Mouse (Mus musculus) cerebellum, adult 2 months (tissue): ENCODE data around the gene Cyp2c66. TPM values are rescaled to one million over a fixed set of nuclear protein-coding genes. Genes with fewer than 3 reads are reported as not detected.
"Not testable (repeated sequence)": the region's sequence is repeated elsewhere in the genome, so short reads cannot be mapped to it uniquely, and the experiment has no call there.

ENCODE experiments used
- DNase-seq, 2 experiments: peaks; one replicate each; pipeline ENCODE4 v3.0.0; 2021
- H3K27ac ChIP-seq: fragments of 200-500 bp; 2 replicates; pipeline ENCODE4 v1.5.1; 2012; ENCODE audit warnings: low read length, control low read depth, inconsistent platforms; ENCODE audit not compliant: insufficient read depth
- H3K27me3 ChIP-seq: fragments of 200-500 bp; 2 replicates; pipeline ENCODE4 v1.6.1; 2012; ENCODE audit warnings: inconsistent platforms, mild to moderate bottlenecking, low read length, moderate library complexity; ENCODE audit not compliant: control insufficient read depth, insufficient read depth
- H3K4me1 ChIP-seq: fragments of 200-500 bp; 2 replicates; pipeline ENCODE4 v1.6.1; 2011; ENCODE audit warnings: low read length; ENCODE audit not compliant: control insufficient read depth, insufficient read depth
- H3K4me3 ChIP-seq: fragments of 200-500 bp; replicated peaks from 2 replicates; pipeline ENCODE3; 2011; ENCODE audit warnings: mild to moderate bottlenecking, low read depth, low read length, control low read depth; ENCODE audit not compliant: insufficient read depth
- CTCF ChIP-seq: fragments of 200-500 bp; IDR thresholded peaks from 2 replicates; pipeline ENCODE4 v1.5.1; 2011; ENCODE audit warnings: low read depth, mild to moderate bottlenecking, control low read depth, low read length, moderate library complexity, borderline replicate concordance; ENCODE audit not compliant: insufficient read depth
- POLR2A ChIP-seq: fragments of 200-500 bp; IDR thresholded peaks from 2 replicates; pipeline ENCODE4 v1.6.1; 2011; ENCODE audit warnings: low read length, control low read depth, borderline replicate concordance; ENCODE audit not compliant: insufficient read depth
- WGBS: fragments of 180-500 bp; shearing (Covaris S2); methylation state at CpG from one replicate; pipeline ENCODE4 v1.1.7; 2018; 5-methylcytosine and 5-hydroxymethylcytosine counted together
- polyA plus RNA-seq: library from polyadenylated mRNA; depleted of rRNA; stranded (reverse); fragments of >200 nt; gene quantifications from 2 replicates; pipeline ENCODE4 v1.2.3, GENCODE M21; 2012; rRNA removed

Cyp2c66 gene
- not detected in 2 replicates for polyA plus RNA-seq

DNA sequence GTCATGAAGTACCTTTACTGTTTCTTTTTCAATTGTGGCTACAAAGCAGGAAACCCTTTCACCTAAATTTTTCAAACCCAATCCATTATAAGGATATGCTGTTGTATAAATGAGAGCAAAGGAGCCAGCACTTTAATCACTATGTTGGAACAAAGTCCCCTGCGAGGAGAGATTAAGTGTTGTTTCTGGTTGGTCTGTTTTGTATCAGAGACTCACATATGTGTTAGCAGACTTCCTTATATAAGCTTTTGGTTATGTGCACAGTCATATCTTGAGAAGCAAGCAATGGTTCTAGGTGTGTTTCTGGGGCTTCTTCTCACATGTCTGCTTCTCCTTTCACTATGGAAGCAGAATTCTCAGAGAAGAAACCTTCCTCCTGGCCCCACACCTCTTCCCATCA lies at the start of gene Cyp2c66:
TSS of gene Cyp2c66 (plus strand) at position 255 of the 400 bp plus-strand sequence.
- 70% methylated on average over 1 of the region's 1 CpGs for WGBS
- TF ChIP-seq CTCF (no peak), POLR2A (no peak)
- DNase-seq = no peak
- H3K4me3 ChIP-seq = no peak within 1 kb of the TSS
- H3K4me1 ChIP-seq = no peaks in the 10 kb centered on the region
- H3K27ac ChIP-seq = no peak within 1 kb of the TSS
- H3K27me3 ChIP-seq = no peaks in the 10 kb centered on the region

DNA sequence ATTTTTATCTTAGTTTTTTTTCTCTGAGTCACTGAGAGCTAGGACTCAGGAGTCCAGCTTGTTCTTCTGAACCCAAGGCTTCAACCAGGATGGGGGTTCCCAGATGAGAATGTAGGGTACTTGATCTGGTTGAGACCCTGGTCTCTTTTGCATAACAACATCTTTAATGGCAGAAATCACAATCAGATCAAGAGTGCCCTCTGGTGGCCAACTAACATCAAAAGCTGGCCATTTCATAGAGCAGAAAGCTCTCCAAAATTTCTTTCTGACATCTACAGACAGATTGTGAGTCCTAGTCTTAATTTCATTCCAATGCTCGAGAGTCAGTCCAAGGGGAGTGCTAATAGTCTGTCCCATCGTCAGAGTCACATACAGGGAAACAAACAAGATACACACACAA lies 14.9 kb upstream of the Cyp2c66 start:
- H3K27me3 ChIP-seq, DNase-seq, H3K4me1 ChIP-seq, H3K4me3 ChIP-seq, H3K27ac ChIP-seq: not testable (repeated sequence)
- WGBS = 65% methylated on average over 2 of the region's 2 CpGs

DNA sequence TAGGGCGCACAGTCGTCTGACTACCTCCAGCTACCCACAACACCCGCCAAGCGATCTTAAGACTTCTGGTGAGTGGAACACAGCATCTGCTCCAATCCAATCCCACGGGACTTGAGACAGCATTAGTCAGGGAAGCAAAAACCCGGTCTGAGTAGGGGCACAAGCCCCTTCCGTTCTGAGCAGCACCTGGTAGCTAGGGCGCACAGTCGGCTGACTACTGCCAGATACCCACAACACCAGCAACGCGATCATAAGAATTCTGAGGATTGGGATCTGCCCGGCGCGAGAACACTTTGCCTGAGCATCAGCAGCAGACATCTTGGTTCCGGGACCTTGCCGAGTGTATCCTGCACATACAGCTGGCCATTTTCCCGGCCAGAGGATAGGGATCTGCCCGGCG lies 43.1 kb downstream of the Cyp2c66 start:
- H3K27ac ChIP-seq, H3K4me1 ChIP-seq, DNase-seq, H3K4me3 ChIP-seq, H3K27me3 ChIP-seq: not testable (repeated sequence)
- 82% methylated on average over 19 of the region's 19 CpGs for WGBS

Other genes with a start within 250 kb of the Cyp2c66 start
- 1.9 and 2.9 TPM in 2 replicates for gene Hells, start 183.0 kb upstream of the Cyp2c66 start, polyA plus RNA-seq
- not detected in 2 replicates for gene Cyp2c55, start 106.9 kb upstream of the Cyp2c66 start, polyA plus RNA-seq
- gene Cyp2c65, start 52.9 kb upstream of the Cyp2c66 start, polyA plus RNA-seq = 0.05 TPM in 1 of 2 replicates, not detected in the other
- gene Cyp2c29, start 155.5 kb downstream of the Cyp2c66 start, polyA plus RNA-seq = not detected in 2 replicates